Mouse (Mus musculus) G1E (cell line): Measurements from ENCODE around the gene Lipa. TPM values are rescaled to one million over a fixed set of nuclear protein-coding genes. Genes with fewer than 3 reads are reported as not detected.

Source experiments
- ATAC-seq: 2 replicates; pipeline ENCODE4 v1.8.0; 2016; ENCODE audit warnings: mild to moderate bottlenecking; ENCODE audit not compliant: insufficient number of reproducible peaks, poor library complexity, low FRiP score, severe bottlenecking; ENCODE audit errors: extremely low read depth
- DNase-seq: peaks from one replicate; pipeline ENCODE4 v3.0.0; 2012; ENCODE audit warnings: low spot score
- H3K27me3 ChIP-seq: 2 replicates; pipeline ENCODE4 v1.6.1; 2012; ENCODE audit warnings: mild to moderate bottlenecking, low read length, inconsistent platforms; ENCODE audit not compliant: insufficient read depth
- H3K36me3 ChIP-seq: replicated peaks from 2 replicates; pipeline ENCODE3; 2012; ENCODE audit warnings: mild to moderate bottlenecking, inconsistent platforms
- H3K4me1 ChIP-seq: 2 replicates; pipeline ENCODE4 v1.6.1; 2012; ENCODE audit warnings: low read depth, low read length, inconsistent platforms, mixed read lengths; ENCODE audit not compliant: insufficient read depth
- H3K4me3 ChIP-seq: 2 replicates; pipeline ENCODE4 v1.5.1; 2012; ENCODE audit warnings: low read depth, mild to moderate bottlenecking, inconsistent platforms, low read length, moderate library complexity, mixed read lengths
- H3K9me3 ChIP-seq: replicated peaks from 2 replicates; pipeline ENCODE4 v1.6.1; 2012; ENCODE audit warnings: inconsistent platforms
- CTCF ChIP-seq: IDR thresholded peaks from 2 replicates; pipeline ENCODE4 v1.5.1; 2012; ENCODE audit warnings: low read depth, low read length, inconsistent platforms, mixed read lengths
- GATA1 ChIP-seq: IDR thresholded peaks from 2 replicates; pipeline ENCODE4 v1.6.1; 2012; ENCODE audit warnings: borderline replicate concordance, low read length, inconsistent platforms, mixed read lengths
- GATA2 ChIP-seq: IDR thresholded peaks from 2 replicates; pipeline ENCODE4 v1.6.1; 2012; ENCODE audit warnings: low read depth, low read length, inconsistent platforms, borderline replicate concordance
- POLR2AphosphoS5 ChIP-seq: IDR thresholded peaks from 2 replicates; pipeline ENCODE4 v1.6.1; 2012; ENCODE audit warnings: low read depth, low read length, inconsistent platforms; ENCODE audit not compliant: insufficient replicate concordance
- TAL1 ChIP-seq: conservative IDR thresholded peaks from 2 replicates; pipeline ENCODE4 v1.6.1; 2012; ENCODE audit warnings: low read depth, low read length, inconsistent platforms, mixed read lengths
- polyA plus RNA-seq: library from polyadenylated mRNA; stranded (reverse); fragments of >175 nt; gene quantifications from 2 replicates; pipeline ENCODE4 v1.2.3, GENCODE M21; 2012
- total RNA-seq, 2 experiments: library from RNA; stranded (forward) in 1 of 2; stranded (reverse) in 1 of 2; fragments of 200-1000 nt in 1 of 2; fragments of >200 nt in 1 of 2; fragmentation: Nextera tagmentation in 1 of 2; gene quantifications; 2 replicates each; pipeline ENCODE4 v1.2.3; 2014 to 2017

Lipa gene
- total and polyA plus RNA-seq, 3 experiments: 0.22 TPM; not detected in 2

DNA sequence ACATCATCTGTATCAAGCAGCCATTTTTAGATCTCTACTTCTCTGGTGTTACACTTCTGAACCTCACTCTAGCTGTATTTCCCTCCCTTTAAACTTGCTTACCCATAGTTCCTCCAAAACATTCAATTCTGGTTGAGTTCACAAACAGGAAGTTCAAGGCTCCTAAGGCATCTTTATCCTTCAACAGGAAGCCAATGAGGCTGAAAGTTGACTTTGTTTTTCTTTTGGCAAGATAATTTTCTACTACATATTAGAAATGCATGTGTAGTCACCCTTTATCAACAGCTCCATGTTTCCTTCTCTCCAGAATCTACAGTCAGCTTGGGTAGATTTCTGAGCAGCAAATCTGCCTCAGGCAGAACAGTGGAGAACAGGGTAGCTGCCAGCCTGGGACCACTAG, 35.3 kb upstream of the Lipa start:
- TF ChIP-seq CTCF (no peak), GATA1 (no peak), GATA2 (no peak), POLR2AphosphoS5 (no peak), TAL1 (no peak)
- DNase-seq: no peak
- no peak for ATAC-seq
- Histone ChIP-seq H3K4me1 (no peaks in the 10 kb centered on the region), H3K27me3 (no peaks in the 10 kb centered on the region), H3K9me3 (no peaks in the 10 kb centered on the region), H3K36me3 (no peaks in the 10 kb centered on the region), H3K4me3 (no peak overlapping the region)

DNA sequence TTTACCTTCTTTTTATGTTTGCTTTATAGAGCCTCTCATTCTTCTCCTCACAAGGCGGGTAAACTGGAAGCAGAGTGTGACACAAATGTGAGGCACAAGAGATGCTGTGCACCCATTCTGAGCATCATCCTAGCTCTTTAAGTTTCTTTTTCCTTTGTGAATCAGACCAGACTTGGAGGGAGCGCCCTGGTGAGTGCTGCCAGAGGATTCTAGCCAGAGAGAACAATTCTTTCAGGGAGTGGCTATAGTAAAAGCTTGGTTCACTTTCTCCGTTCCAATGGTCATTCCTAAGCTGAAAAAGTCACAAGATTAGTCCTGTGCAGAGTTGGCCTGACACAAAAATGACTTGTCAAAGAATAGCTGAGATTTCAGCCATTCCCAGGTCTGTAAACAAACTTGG, 29.3 kb upstream of the Lipa start:
- H3K4me3 ChIP-seq: no peak overlapping the region
- H3K9me3 ChIP-seq: no peaks in the 10 kb centered on the region
- ATAC-seq (no peak), DNase-seq (no peak)
- H3K27me3 ChIP-seq: no peaks in the 10 kb centered on the region
- TF ChIP-seq POLR2AphosphoS5 (no peak), TAL1 (no peak), GATA1 (no peak), GATA2 (no peak), CTCF (no peak)
- H3K4me1 ChIP-seq: no peaks in the 10 kb centered on the region
- no peaks in the 10 kb centered on the region for H3K36me3 ChIP-seq

DNA sequence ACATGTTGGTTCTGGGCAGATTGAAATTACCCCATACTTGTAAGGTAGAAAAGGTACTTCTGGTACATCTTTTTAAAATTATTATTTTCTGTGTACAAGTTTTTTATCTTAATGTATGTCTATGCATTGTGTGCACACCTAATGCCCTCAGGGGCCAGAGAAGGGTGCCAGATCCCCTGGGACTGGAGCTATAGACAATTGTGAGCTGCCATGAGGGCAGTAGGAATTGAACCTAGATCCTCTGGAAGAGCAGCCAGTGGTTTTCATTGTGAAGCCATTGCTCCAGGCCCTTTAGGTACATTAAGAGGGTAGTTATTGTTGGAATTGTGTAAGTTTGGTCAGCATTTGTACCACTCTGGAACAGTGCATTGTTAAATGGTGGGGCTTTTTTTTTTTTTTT, 26.8 kb upstream of the Lipa start:
- TF ChIP-seq GATA2 (no peak), POLR2AphosphoS5 (no peak), GATA1 (no peak)
- Histone ChIP-seq H3K36me3 (no peaks in the 10 kb centered on the region), H3K4me3 (no peak overlapping the region), H3K4me1 (peaks cover 6% of the 10 kb centered on the region), H3K27me3 (peaks cover 10% of the 10 kb centered on the region), H3K9me3 (no peaks in the 10 kb centered on the region)
- DNase-seq (no peak), ATAC-seq (no peak)

DNA sequence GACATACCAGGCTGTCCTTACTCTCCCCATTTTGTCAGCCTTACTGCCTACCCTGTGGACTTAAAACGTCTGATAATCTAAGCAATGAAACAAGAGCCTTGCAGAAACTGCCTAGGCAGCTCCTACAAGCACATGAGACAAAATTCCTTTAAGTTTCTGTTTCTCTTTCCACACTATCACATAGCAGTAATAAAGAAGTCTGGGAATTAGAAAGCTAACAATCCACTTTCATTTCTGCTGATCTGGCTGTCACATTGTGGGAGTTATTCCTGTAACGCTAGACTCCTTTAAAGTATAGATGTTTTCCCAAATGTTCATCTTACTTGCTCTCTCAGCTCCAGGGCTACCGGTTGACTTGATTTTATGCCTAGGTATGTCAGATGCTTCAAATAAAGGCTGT, 26.2 kb upstream of the Lipa start:
- DNase-seq: no peak
- ATAC-seq: no peak
- no peak overlapping the region for H3K4me3 ChIP-seq
- TF ChIP-seq GATA1: no peak
- no peak for TF ChIP-seq POLR2AphosphoS5
- no peak for TF ChIP-seq GATA2
- no peak for TF ChIP-seq CTCF
- no peak for TF ChIP-seq TAL1
- peaks cover 6% of the 10 kb centered on the region for H3K4me1 ChIP-seq
- no peaks in the 10 kb centered on the region for H3K36me3 ChIP-seq
- peaks cover 12% of the 10 kb centered on the region for H3K27me3 ChIP-seq
- H3K9me3 ChIP-seq: no peaks in the 10 kb centered on the region

DNA sequence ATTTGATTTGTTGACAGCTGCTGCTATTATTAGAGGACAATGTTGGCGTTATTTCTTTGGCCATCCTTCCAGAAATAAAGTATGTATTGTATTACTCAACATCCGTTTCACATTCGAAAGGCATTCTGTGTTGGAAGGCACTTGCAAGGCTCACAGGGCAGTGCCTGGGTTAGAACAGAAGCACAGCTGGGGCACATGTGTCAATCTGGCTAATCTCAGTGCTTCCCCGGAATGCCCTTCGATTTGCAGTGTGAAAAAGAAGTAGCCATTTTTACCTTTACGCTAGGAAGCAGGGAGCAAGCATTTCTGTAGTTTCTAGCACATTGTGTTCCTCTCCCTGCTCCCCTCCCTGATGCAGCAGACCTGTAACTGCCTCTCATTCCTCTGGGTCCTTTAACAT, 25.7 kb upstream of the Lipa start:
- Histone ChIP-seq H3K36me3 (no peaks in the 10 kb centered on the region), H3K9me3 (no peaks in the 10 kb centered on the region), H3K4me3 (no peak overlapping the region), H3K4me1 (peaks cover 6% of the 10 kb centered on the region), H3K27me3 (peaks cover 12% of the 10 kb centered on the region)
- ATAC-seq (no peak), DNase-seq (no peak)
- TF ChIP-seq GATA1 (no peak), POLR2AphosphoS5 (no peak), TAL1 (no peak), CTCF (no peak), GATA2 (no peak)

DNA sequence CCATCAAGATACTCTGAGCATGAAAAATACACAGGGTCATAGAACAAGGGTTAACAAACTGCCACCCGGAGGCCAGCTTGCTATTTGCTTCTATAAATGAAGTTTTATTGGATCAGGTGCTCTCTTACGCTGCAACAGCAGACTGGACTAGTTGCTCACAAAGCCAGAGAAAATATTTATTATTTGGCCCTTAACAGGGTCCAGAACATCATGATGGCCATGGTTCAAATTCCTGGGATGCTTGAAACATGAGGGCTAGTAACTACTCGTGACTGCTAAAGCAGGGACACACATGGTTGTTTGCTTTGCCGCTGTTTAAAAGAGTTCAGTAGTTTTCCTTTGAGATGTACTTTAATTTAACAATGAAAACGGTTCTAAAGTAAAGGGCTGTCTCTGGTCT, 24.7 kb upstream of the Lipa start:
- H3K36me3 ChIP-seq: no peaks in the 10 kb centered on the region
- H3K27me3 ChIP-seq: peaks cover 12% of the 10 kb centered on the region
- no peak for TF ChIP-seq TAL1
- no peaks in the 10 kb centered on the region for H3K9me3 ChIP-seq
- H3K4me1 ChIP-seq: peaks cover 6% of the 10 kb centered on the region
- H3K4me3 ChIP-seq: no peak overlapping the region
- DNase-seq: no peak
- ATAC-seq: no peak

DNA sequence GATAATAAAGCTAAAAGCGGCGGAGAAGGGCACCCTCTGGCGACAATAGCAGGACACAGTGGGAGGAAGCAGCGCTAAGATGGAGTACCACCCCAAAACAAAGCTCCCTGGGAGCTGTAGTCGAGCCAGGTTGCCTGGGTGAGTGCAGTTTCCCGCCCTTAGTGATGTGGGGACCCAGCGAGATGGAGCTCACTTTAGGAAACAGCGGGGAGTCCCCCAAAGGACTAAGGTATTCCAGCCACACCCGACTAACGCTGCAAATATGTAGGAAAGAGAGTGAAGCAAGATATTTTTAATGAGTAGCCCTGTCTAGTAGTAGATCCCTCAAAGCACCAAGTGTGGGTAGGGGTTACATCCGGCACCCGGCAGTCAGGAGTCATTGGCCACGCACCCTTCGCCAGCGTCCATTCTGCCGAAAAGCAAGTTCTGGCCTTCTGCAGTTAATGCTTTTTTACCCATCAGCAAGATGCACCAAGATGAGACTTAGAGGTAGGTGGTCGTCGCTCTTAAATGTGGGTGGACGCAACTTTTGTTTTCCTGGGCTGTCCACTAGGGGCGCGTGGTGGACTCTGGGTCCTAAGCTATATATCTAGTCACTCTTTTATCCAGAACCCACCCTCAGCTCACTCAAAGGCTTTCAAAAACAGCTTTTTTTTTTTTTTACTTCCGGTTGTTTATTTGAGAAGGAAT, 23.4 kb upstream of the Lipa start, which contains the start of gene Ifit2:
Gene Ifit2, plus strand, starts transcription at position 161 of the 690 bp plus-strand sequence.
- Histone ChIP-seq H3K9me3 (no peaks in the 10 kb centered on the region), H3K4me3 (no peak within 1 kb of the TSS; the same call in 1 of the 2 replicates), H3K27me3 (peaks cover 12% of the 10 kb centered on the region), H3K36me3 (no peaks in the 10 kb centered on the region), H3K4me1 (peaks cover 6% of the 10 kb centered on the region)
- ATAC-seq: no peak
- DNase-seq: no peak
- no peak for TF ChIP-seq GATA2
- TF ChIP-seq CTCF: peak; percentile 43; the same call in 1 of the 2 replicates
